Mouse (Mus musculus) gastrocnemius, postnatal 14 days (tissue): ENCODE data around the gene Hoxb2. TPM values are rescaled to one million over a fixed set of nuclear protein-coding genes. Genes with fewer than 3 reads are reported as not detected.

Experiments used
- DNase-seq: peaks from one replicate; pipeline ENCODE4 v3.0.0; 2021; ENCODE audit warnings: mixed read lengths
- intact Hi-C: fragments of 180-260 bp; cut with DNase I; formaldehyde crosslinking; loops from one replicate; pipeline ENCODE4 v1.15.1; 2025; ENCODE audit warnings: low total_unique reads
- total RNA-seq, 2 experiments: library from RNA; stranded (reverse); gene quantifications; 2 replicates each; pipeline ENCODE4 v1.2.3; 2021

Gene Hoxb2
- total RNA-seq, 2 experiments from 2014 or later, result 0.51 to 1.1 TPM

DNA sequence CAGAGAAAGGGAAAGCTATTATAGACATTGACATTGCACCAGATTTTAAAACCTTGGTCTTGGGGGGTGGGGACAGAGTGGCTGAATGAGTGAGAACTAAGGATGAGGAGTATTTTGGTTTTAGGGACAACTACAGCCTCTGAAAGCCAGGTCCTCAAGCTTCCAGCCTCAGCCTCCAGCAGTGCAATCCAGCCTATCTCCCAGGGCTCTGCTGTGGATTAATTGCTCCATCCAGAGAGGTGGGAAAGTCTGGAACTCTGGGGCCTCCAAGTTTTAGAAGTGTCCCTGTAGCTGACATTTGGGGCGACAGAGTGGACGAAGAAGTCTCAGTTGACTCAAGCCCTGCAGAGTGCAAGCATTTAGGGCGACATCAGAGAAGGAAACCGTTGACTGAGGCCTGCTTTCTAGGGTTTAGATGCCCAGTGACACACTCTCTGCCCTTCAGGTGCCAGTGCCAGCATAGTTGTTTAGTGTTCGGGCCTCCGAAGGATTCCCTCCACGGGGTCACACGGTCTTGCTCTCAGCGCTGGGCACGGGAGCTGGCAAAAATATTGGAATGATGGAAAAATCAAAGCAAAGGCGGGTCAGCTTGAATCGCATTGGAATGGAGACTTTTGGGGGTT, 36.4 kb upstream of the Hoxb2 start:
- intact Hi-C loops, result loop anchor here (5.0 kb wide), 1 partner anchor 238 kb away; no protein-coding TSS in a partner anchor
- DNase-seq, result no peak

DNA sequence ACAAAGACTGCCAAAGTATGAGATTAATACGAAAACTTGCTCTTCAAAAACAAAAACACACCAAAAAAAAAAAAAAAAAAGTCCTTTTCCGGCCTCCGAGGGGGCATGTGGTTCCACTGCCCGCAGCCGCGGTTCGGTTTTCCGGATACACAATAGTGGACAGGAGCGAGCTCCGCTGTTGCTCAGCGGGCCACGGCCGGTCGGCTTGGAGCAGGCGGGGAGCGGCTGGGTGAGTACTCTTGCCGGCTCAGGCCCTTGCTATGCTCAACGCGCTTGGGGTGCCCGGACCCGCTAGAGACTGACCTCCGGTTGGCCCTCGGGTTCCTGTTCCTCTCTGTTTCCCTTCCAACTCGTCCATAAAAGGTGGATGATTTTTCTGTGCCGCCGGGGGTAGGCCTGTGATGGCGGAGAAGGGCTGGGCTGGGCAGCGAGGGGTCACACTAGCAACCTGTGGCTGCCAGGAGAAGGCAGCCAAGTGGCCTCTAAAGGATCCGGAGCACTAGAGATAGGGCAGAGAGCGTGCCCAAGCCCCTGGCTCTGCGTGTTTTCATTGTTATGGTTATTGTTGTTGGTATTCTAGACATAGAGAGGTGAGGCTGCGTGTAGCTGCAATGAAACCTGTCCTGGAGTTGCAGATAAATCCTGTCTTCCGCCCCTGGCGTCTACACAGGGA, 35.5 kb upstream of the Hoxb2 start:
- intact Hi-C loops, result loop anchor here (5.0 kb wide), 1 partner anchor 237 kb away; no protein-coding TSS in a partner anchor
- DNase-seq, result no peak

DNA sequence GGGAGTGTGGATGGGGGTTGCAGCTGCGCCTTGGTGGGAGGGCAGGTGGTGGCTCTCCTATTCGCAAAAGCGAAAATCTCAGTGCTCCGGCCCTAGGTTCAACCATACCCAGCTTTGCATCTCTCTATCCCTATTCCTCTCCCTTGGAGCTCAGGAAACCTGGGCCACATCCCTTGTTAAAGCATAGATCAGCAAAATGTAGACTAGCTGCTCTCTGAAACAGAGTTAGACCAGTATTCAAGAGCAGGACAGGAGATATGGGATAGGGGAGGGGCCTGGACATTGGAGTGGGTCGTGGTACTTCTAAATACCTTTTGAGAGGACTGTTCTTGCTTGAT, 35.0 kb upstream of the Hoxb2 start:
- intact Hi-C loops, result no loop called here
- DNase-seq, result no peak

DNA sequence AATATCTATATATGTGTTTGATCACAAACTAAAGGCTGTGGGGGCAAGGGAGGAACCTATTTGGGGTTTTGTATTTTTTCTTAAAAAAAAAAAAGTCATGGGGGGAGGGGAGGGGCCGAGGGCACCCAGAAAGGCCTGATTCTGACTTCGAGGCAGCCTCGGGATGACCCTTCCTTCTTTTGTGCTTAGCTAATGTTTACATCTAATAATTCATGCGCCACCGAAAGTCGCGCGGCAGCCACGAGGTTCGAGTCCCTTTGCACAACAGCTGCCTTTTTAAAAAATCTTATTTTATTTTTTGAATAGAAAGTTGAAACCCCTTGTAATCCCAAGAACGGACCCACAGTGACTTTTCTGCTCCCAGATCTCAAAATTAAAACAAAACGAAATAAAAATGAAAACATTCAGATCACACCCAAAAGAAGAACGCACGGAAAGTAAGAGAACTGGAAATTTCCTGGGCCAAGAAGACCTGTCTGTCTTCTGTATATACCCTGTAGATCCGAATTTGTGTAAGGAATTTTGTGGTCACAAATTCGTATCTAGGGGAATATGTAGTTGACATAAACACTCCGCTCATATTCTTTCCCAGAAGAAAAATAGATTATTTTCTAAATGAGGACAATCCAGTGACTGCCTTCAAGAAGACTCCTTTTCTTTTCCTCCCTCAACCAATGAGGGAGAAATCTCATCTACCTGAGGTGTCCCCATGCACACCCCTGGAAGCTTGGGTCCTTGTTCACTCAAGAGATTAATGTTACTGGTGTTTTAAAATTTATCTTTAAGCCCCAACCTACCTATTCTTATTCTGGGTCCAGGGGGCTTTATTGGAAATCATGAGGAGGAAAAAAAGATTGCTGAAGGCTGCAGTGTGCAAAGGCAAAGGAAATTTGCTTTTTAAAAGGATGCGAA, 33.4 kb upstream of the Hoxb2 start:
- no peak for DNase-seq
- intact Hi-C loops, result no loop called here

DNA sequence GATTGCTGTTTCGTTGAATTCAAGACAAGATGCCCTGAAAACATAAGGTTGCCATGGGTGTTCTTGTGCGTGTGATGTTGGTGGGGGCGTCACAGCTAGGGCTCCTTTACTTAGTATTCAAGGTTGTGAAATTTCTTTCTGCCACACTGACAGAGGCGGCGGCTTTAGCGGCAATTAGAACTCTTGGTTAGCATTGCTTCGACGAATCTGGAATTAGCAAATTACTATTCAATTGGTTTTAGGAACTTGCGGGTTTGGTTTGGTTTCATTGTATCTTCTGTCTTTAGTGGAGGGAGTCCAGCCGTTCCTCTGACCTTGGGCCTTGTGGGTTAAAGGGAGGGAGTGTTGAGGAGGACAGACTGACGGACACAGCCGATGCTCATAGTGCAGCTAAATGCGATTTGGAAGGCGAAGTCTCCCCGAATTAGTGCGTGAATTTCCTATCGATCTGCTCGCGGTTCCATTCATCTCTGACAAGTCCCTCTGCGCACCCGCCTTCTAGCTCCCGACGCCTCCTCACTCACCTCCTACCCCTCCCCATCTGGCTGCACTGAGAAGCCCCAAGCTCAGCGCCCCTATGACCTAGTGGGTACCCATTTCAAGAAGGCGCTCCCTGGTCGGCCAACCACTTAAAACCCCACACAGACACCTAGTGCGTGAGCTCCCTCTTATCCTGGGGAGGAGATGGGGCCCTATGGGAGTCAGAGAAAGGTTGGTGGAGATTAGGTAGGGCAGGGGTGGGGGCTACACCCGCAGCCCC, 32.5 kb upstream of the Hoxb2 start, which contains the start of gene Hoxb4:
Gene Hoxb4 (plus strand): TSS at position 660 of the 760 bp plus-strand sequence.
- intact Hi-C loops, result no loop called here
- no peak for DNase-seq

DNA sequence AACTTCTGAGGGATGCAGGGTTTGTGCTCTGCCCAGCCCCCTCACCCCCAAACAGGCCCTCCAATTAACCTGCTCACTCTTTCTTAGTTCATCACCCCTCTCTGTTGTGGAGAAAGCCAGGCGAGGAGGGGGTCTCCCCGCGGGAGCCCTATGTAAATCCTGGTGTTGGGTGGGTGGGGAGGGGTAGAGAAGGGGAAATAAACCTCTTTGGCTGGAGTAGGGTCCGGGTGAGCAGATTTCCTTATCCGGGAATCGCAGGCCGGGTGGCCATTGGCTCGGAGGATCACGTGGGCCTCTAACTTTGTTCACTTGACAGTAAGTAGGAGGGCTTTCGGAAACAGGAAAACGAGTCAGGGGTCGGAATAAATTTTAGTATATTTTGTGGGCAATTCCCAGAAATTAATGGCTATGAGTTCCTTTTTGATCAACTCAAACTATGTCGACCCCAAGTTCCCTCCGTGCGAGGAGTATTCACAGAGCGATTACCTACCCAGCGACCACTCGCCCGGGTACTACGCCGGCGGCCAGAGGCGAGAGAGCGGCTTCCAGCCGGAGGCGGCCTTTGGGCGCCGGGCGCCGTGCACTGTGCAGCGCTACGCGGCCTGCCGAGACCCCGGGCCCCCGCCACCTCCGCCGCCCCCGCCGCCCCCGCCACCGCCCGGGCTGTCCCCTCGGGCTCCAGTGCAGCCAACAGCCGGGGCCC, 31.8 kb upstream of the Hoxb2 start:
- no peak for DNase-seq
- intact Hi-C loops, result no loop called here

DNA sequence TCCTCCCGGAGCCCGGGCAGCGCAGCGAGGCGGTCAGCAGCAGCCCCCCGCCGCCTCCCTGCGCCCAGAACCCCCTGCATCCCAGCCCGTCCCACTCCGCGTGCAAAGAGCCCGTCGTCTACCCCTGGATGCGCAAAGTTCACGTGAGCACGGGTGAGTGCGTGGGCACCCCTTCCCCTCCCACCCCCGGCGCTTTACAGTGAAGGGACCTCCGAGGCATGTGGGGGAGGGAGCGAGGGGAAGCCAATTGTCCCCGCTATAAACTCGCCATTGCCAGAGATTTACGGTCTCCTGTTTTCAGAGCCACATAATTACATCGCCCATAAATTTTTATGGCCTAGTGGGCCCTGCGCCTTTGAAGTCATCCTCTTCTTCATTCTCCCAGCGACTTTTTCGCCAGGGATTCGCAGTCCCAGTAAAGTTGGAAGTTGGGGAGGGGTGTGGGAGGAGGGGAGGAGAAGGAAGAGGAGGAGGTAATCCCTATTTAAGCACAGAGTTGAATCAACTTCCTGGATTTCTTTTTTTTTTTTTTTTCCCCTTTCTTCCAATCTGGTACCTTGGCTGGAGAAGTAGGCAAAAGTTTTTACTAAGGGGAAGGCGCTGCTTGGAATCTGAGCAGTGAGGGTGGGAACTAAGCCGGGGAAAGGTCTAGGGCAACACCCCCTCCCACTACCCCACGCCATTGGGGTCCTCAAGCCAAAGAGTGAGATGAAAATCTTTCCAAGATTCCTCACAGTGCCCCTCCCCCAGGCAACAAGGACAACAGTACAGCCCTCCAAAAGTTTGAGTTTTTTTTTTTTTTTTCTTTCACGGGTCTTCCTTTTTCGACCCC, 31.0 kb upstream of the Hoxb2 start:
- intact Hi-C loops, result no loop called here

DNA sequence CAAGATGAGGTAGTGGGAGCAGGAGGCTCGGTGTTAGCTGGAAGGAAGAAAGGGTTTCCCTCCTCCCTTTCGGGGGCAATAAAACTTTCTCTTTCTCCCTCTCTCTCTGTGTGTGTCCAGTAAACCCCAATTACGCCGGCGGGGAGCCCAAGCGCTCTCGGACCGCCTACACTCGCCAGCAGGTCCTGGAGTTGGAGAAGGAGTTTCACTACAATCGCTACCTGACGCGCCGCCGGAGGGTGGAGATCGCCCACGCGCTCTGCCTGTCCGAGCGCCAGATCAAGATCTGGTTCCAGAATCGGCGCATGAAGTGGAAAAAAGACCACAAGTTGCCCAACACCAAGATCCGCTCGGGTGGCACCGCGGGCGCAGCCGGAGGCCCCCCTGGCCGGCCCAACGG, 30.4 kb upstream of the Hoxb2 start:
- no peak for DNase-seq
- intact Hi-C loops, result no loop called here

More for the DNA sequence above, 31.0 kb upstream of the Hoxb2 start:
- DNase-seq, result no peak

DNA sequence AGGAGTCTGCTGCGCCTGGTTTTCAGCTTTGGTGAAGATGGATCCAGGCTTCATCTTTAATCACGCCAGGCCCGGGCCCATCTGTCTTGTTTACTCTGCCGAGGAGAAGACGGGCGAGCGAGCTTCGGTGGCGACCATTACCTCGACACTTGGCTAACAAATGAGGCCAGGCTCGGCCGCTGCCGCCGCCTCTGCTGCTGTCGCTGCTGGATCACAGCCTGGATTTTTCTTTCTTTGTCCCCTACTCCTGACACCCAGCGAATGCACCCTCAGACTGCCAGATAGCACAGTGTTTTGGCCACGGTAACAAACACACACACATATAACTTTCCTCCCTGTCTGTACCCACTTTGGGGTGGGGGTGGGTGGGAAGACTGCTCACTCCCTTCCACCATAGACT, 29.6 kb upstream of the Hoxb2 start:
- DNase-seq, result no peak
- intact Hi-C loops, result no loop called here

DNA sequence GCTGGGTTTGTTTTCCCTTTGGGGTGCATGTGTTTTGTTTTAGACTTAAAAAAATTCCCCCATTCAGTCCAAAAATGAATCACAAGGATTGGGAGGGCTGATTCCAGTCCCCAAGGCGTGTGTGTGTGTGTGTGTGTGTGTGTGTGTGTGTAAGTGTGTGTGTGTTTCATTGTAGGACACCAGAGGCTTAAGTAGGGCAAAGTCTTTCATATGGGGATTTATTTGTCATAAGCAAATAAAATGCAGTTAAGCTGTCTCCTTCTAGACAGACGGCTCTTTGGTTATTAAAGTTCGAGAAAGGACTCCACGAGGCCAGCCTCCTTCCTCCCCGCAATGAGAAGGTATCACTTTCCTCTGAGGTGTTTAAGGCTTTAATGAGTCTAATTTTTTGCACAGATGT, 28.5 kb upstream of the Hoxb2 start:
- no peak for DNase-seq
- intact Hi-C loops, result no loop called here

DNA sequence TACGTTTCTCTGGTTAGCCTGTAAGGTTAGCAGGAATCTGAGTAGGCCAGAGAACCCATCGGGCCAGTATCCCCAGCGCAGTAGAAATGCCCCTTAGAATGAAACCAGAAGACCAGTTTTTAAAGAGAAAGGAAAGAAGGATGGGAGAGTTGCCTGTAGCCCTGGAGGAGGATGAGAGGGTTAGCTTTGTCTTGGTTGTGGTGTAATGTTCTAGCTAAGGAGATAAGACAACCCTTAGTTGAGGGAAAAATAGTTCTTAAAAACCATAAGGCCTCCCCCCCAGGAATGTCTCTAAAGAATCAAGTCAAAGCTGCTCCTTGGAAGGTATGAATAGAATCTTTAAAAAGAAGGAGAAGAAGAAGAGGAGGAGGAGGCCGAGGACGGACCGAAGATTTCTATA, 27.6 kb upstream of the Hoxb2 start:
- no peak for DNase-seq
- intact Hi-C loops, result no loop called here

DNA sequence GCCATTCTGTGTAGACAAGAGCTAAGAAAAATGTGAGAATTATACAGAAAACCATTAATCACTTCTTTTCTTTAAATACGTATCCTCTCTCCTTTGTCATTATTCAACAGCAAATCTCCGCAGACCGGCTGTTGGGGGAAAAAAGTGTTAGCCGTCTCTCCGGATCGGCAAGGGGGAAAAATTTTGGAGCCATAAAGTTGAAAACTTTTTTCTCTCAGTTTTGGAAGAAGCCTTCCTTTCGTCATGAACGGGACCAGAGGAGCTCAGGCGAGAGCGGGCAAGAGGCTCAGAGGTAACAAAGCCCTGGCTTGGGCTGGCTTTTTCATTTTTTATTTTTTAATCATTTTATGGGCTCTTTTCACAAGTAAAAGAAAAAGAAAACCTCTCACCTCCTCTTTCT, 27.2 kb upstream of the Hoxb2 start, which contains the start of gene Hoxb3:
Gene Hoxb3 (plus strand): TSS at position 173 of the 400 bp plus-strand sequence.
- intact Hi-C loops, result no loop called here
- no peak for DNase-seq

DNA sequence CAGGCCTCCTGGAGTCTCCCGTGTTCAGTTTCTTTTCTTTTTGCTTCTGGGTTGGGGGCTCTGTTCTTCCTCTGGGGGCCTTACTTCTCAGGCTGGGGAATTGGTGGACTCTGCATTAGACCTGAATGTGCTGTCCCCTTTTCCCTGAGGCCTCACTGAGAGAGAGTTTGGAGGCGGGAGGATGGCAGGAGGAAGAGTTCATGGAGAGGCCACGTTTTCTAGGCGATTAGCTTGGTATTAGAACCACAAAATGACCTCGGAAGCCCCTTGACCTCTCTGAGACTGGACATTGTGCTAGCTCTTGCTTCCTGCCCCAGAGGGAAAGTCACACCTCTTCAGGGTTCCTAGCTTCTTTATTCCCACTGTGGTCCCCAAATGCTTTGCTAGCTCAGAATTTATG, 26.2 kb upstream of the Hoxb2 start:
- no peak for DNase-seq
- intact Hi-C loops, result no loop called here

DNA sequence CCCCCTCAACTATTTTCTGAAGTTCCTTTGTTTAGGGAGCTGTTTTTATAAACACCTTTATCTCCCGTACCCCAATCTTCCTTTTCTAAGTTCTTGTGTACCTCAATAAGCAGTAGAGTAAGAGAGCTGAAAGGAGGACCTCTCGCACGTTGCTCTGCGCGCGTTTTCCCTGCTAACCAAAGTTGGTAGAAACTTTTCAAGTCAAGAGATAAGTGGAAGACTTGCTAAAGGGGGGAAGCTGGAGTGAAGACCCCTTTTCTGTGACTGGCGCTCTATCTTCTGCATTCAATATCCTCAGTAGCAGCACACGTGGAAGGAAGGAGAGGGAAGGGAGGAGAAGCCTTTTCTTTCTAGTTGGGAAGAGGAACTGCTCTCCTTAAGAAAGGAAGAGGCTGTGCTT, 25.4 kb upstream of the Hoxb2 start:
- intact Hi-C loops, result no loop called here

DNA sequence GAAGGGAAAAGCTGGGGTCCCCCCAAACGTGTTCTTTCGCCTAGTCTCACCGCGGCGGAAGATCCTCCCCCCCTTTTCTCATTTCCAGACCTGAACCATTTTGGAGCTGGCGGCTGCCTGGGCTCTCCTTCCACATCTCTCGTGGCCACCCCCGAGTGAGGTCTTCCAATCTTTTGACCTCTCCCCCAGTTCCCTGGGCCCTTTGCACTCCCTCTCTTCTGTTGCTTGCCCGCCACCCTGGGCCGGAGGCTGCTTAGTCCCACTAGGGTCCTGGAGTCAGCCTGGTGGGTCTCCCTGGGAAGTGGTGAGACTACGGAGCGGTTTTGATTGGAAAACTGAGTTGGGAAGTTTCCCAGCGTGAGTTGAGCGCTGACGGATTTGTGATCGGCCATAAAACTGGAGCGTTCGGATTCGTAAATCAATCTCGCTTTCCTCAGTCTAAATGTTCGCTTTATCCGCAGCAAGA, 24.5 kb upstream of the Hoxb2 start:
- no peak for DNase-seq

More for the DNA sequence above, 25.4 kb upstream of the Hoxb2 start:
- DNase-seq, result no peak

DNA sequence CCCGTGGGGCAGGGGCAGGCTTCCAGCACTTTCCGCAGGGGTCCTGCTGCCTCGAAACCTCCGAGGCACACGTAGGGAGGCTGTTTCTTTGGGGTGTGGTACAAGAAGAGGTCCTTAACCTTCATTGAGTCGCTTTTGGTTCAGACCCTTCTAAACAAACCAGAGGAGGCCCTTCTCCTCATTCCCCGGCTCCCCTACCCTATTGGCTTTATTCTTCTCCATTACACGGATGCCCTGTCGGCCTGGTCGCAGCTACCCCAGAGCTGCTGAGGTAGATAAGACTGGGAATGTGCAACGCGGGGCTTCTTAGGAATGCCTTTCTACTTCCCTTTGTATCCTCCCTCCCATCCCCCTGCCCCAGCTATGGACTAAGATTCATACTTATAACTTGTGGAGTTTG, 23.6 kb upstream of the Hoxb2 start:
- DNase-seq, result no peak
- intact Hi-C loops, result no loop called here

More for the DNA sequence above, 24.5 kb upstream of the Hoxb2 start:
- intact Hi-C loops, result no loop called here

DNA sequence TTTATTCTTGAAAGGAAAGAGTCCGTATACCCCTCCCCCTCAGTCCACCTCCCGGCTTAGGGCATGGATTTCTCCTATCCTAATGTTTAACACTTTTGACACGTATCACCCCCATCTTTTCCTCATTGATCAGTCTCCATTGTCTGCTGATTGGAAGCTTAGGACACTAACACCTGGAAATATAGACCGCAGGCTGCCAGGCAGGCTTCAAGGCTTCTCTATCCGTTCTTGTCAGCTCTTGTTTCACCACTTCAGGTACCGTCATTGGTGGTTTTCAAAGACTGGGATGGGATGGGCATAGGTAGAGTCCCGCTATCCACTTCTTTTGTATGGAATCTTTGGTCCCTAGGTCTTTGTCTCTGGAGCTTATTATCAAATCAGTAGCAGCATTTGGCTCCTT, 23.2 kb upstream of the Hoxb2 start:
- intact Hi-C loops, result no loop called here
- no peak for DNase-seq

DNA sequence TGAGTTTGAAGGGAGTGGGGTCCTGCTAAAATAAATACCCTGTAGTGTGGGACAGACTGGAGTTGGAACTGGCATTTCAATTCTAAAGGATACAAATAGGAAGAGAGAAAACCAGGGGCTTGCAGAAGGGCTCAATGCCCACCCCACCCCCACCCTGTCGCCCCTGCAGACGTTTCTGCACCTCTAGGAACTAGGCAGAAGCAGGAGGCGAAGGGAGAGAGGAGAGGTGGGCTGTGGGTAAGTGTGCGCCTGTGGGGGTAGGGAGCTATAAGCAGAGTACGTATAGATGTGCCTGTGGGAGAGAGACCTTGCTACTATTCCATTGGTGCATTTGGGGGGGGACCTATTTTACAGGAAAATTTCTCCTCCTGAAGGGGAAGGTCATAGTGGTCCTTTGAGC, 22.6 kb upstream of the Hoxb2 start:
- intact Hi-C loops, result no loop called here
- no peak for DNase-seq
